Mouse (Mus musculus) frontal cortex, adult (tissue): ENCODE results near the gene Chrna9.

Experiments used
- ATAC-seq: cut with Nextera tagmentation; 2 replicates; pipeline ENCODE4 v1.9.2; 2017; ENCODE audit warnings: mild to moderate bottlenecking, moderate library complexity, mixed read lengths; ENCODE audit not compliant: low TSS enrichment

Chrna9 gene

DNA sequence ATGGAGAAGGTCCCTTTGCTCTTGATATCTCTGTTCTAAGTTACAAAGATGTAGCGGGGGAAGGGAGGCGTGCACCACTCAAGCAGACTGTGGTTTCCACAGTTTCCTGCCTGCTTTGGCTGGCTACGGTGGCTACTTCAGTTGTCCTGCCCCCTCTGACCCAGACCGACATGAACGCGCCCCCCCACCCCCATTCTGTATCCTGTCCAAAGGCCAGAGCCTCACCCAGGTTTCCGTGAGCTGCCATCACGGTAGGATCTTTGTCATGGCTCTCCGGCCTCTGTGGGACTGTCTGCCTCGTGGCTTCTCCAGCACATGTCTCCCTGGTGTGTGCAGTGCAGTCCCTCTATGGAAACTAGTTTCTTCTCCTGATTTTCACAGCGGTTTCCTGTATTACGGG lies 15.4 kb upstream of the Chrna9 start:
- no peak for ATAC-seq

DNA sequence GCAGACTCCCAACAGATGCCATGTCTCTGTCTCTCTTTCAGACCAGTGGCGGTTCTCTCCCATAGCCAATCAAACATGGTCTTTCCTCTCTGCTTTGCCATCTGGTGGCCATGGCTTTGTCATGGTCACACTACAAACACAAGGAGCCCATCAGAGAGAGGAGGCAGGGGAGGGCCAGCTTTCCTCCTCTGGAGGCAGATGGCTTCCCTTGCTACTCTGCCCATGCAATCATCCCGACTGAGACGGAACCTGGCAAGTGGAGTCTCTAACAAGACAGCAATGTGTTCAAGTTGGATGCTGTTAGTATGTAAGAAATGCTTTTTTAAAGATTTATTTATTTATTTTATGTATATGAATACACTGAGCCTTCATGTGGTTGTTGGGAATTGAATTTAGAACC lies 14.8 kb upstream of the Chrna9 start:
- ATAC-seq, result no peak

DNA sequence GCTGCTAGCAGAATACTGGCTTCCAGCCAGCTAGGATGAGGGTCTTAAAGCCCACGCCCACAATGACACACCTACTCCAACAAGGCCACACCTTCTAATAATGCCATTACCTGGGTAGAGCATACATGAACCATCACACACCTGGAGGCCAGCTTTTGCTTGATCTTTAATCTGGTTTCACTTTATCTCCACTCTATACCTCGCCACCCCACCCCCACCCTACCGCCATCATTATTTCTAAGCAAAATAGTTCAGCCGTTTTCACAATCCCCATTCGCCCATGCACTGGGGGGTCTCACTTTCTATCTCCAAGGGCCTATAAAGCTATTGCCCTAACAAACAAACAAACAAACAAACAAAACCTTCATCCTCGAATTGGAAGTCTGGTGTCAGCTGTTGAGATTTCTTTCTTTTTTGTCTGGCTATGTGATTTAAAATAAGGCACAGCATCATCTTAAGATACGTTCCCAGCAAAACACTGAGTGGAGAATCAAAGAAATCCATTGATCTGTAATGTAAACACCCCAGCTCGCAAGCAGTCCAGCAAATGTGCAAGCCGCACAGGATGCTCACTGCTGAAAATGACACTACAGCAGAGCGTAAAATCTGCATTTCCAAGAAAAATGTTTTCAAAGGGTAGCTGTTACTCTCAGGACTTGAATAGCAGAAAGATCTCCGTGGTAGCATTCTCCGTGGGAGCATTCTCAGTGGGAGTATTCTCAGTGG lies 13.9 kb upstream of the Chrna9 start:
- no peak for ATAC-seq

DNA sequence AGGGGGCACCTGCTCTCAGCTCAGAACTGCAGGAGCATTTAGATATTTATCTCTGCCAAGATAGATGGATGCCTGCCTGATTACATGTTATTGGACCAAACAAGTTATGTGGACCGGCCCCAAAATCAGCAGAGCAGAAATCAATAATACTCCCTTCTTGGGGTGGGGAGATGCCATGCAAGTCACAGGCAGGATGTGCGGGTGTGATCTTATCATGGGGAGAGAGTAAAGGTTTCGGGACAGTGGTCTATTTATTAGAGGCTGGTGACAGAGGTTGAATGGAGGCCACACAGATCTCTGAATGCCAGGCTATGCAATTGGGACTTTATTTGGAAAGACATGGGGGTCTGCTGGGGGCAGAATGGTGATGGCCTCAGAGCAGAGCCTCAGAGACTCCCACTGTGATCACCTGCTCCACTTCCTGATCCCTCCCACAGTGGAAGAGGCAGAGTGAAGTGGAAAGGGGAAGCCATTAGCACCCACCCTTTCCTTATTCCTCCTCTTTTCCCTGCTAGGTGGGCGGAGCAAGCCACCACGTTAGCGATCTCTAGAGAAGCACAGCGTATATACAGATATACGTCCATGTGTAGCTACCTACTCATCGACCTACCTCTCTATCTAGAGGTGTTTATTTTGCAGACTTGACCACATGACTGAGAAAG lies 13.1 kb upstream of the Chrna9 start:
- ATAC-seq, result no peak

DNA sequence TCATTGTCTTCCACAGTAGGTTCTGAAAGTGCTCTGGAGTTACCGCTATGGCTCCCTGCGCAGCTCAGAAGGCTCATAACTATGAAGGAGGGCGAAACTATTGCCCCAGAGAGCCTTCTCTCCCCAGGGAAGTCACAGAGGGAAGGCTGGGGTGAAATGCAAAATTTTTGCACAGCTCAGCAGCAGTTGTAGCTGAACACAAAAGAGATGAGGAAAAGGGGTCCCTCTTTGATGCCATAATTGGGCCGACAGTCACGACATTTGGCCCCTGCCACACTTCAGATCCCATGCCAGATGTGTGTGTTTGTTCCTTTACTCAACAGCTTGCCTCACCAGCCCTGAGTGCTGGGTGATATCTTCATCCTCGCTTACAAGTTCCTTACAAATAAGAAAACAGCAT lies 8.1 kb upstream of the Chrna9 start:
- ATAC-seq, result no peak

DNA sequence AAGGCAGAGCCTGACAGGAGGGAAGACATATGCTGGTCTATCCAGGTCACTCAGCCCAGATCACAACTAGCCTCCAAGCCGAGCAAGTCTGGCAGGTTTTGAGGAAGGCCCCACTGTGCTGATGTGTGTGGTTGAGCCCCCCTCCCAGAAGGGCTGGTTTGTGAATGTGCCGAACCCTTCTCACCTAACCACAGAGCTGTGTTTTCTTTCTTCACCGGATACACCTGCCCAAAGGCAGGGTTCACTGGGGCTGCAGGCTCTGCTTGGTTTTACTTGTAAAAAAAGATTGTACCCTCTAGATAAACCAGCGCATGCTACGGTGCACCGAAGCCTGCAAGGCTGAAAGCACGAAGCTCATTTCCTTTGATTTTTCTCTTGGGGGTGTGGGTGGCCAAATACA lies 5.6 kb upstream of the Chrna9 start:
- no peak for ATAC-seq

DNA sequence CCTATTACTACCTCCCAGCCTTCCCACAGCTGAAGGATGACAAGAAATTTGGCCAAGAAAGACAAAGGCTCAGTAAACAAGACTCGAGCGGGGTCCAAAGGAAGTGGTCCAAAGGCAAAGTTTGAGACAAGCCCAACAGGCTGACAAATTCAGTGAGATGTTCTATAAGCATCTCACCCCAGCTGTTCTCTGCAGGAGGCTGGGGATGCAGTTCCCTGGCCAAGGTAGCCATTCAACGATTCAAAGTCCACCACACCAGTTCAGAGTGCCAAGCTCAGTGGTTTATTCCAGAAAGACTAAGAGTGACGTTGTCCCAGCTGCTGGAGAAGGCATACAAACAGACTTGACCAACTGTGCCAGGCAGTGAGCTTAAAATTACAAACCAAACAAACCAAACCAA lies 4.5 kb upstream of the Chrna9 start:
- ATAC-seq, result no peak

DNA sequence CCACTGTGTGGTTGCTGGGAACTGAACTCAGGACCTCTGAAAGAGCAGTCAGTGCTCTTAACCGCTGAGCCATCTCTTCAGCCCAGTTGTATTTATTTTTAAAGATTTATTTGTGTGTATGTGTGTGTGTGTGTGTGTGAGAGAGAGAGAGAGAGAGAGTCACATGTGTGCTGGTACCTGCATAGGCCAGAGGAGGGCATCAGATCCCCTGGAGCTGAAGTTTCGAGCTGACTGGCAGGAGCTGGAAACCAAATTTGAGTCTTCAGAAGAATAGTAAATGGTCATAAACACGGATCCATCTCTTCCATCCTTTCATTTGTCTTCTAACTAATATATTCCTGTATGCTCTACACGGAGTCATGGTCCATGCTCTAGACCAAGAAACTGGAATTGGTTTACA lies 1.5 kb upstream of the Chrna9 start:
- ATAC-seq, result no peak

DNA sequence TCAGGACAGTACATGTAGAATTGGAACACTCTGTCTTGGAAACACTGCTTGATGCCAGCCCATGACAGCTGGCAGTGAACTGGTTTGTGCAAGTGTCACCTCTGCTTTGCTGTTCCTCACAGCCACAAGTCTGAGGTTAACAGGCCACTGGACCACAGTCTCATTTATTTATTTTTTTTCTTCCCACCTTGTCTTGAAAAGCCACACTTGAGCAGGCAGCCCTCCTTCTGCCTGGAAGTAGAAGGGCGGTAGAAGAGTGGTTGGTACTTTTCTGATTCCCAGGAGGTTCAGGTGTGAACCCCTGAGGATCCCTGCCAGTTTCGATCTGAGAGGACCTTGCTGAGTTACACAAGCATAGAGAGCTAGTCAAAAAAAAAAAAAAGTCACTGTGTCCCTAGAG lies 957 bp upstream of the Chrna9 start:
- ATAC-seq, result no peak

DNA sequence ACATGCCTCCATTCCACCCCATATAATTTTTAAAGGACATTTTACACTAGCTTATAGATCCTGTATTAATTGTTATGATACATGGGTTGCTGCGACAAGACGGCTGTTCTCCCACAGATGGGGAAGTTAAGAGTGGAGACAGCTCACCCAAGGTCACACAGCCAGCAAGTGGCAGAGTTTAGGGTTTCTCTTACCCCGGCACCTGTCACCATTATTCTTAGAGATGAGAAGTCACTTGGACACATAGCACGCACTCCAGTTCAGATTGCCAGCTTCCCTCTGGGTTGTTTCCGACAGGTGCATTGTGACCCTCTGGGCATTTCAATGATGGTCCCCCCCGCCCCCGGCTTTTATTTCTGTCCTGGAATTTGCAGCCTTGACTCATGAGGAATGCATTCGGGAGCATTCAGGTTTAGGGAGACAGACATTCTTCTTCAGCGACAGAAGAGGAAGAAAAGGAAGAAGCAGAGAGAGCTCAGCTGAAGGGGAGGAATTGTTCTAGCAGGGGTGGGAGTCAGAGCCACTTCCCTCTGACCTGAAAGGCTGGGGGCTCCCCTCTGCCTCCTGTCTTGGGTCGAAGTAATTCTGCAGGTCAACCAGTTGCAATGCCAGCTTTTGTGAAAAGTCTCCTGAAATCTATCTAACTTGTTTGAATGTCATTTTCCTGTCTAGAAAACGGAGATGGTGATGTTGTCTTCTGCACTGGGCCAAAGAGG lies 2.4 kb downstream of the Chrna9 start:
- no peak for ATAC-seq

DNA sequence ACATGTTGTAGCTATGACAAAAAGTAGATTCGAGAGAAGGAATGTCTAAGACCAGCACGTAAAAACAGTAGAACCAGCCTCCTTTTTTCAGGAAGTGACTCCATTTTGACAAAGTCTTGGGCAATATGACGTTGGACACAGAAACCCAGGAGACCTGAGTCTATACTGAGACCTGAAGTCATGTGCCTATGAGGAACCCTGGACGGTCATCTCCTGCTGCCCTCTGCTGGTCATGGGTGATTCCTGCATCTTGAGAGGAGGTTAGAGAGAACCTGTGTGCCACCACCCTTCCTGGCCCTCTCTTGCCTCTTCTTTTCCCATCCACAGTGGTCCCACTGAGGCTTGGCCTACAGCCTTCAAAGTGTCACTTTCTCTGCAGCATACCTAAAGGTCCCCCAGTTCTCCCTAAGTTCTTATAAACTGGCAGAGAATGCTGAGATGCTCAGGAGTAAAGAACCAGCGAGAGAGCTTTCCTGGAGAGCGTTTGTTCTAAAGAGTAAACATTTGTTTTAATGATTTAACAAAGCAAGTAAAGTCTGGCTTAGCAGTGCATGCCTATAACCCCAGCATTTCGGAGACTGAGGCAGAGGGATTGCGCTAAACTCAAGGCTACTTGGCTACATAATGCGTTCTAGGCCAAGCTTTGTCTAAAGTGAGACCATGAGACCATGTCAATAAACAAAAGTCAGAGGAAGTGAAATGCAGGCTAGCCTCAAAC lies 3.4 kb downstream of the Chrna9 start:
- ATAC-seq, result peak; percentile 97

DNA sequence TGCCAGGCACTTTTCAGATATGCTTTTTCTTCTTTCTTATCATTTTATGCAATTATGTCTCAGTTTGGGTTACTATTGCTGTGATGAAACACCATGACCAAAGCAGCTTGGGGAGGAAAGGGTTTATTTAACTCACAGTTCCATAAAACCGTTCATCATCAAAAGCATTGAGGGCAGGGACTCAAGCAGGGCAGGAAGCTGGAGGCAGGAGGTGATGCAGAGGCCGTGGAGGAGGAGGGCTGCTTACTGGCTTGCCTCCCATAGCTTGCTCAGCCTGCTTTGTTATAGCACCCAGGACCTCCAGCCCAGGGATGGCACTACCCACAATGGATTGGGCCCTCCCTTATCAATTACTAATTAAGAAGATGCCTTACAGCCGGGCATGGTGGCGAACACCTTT lies 6.4 kb downstream of the Chrna9 start:
- ATAC-seq, result no peak

DNA sequence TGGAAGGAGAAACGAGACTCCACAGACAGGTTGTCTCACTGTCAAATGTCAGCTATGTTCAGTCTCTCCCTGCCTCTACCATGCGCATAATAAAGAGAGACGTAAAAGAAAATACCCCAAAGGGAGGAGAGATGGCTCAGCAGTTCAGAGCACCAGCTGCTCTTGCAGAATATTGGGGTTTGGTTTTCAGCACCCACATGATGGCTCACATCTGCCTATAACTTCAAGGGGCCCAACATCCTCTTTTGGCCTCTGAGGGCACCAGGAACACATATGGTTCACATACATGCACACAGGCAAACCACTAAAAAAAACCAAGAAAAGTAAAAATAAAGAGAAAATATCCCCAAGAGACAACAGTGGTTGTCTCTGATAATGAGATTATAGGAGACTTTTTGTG lies 15.1 kb downstream of the Chrna9 start:
- no peak for ATAC-seq

DNA sequence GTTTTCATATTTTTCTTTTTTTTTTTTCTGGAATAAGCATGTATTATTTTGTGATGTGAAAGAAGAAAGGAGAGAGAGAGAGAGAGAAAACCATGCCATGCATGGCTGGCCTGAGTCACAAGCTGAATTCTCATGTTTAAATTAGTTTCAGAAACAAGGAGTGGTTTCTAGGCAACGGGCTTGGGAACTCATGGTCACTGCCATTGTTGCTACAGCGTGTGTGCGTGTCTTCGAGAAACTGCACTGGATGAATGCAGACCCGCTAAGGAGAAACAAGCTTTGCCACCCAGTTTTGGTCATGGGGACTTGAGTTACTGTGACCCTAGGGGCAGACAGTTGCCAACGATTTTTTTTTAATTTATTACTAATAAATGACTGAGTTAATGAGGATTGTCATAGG lies 15.5 kb downstream of the Chrna9 start:
- peak; percentile 97 for ATAC-seq

DNA sequence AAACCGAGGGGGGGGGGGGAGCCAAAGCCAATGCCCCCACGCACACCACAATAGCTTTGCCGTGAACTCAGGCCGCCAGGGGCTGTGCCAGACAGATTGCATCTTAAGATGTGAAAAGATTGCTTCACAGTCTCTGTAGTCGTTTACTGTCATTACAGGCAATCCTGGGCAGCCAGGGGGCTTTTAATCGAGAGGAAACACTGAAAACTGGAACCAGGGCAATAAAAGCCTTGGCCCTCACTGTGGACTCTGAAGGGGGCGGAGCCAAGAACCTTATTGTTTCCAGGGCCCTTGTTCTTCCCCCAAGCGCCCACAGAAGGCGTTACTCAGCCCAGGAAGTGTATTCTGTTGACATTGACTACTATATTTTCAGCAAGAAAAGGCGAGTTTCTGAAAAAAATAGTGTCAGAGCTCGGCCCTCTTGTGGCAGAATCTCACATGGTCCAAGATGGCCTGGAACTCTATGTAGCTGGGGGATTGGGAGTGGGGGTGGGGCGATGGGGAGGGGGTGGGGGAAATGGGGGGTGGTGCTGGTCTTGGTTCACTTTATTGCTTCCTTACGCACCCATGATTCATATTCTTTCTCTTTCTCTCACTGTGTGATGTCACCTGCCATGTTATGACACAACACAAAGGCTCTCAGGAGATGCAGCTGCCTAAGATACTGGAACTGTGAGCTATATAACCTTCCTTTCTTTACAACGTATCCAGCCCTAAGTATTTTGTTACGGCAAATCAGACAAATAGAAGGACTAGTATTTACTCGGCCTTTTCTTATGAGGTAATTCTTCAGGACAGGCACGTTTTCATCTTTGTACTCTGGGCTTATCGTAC lies 16.2 kb downstream of the Chrna9 start:
- no peak for ATAC-seq

DNA sequence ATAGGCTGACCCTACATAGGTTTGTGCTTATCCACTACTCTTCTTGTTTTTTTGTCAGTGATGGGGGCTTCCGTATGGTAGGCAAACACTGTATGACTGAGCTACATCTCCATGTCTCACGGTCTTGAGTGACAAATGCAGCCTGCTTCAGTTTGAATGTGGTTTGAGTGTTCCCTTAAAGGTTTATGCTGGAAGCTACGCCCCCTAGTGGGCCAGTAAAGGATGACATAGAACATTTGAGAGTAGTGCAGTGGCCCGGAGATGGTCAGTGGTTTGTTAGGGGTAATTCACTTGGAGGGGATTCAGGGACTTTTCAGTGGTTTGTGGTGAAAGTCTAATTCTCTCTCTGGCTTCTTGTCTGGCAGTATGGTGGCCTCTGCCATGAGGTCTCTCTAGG lies 16.8 kb downstream of the Chrna9 start:
- no peak for ATAC-seq

DNA sequence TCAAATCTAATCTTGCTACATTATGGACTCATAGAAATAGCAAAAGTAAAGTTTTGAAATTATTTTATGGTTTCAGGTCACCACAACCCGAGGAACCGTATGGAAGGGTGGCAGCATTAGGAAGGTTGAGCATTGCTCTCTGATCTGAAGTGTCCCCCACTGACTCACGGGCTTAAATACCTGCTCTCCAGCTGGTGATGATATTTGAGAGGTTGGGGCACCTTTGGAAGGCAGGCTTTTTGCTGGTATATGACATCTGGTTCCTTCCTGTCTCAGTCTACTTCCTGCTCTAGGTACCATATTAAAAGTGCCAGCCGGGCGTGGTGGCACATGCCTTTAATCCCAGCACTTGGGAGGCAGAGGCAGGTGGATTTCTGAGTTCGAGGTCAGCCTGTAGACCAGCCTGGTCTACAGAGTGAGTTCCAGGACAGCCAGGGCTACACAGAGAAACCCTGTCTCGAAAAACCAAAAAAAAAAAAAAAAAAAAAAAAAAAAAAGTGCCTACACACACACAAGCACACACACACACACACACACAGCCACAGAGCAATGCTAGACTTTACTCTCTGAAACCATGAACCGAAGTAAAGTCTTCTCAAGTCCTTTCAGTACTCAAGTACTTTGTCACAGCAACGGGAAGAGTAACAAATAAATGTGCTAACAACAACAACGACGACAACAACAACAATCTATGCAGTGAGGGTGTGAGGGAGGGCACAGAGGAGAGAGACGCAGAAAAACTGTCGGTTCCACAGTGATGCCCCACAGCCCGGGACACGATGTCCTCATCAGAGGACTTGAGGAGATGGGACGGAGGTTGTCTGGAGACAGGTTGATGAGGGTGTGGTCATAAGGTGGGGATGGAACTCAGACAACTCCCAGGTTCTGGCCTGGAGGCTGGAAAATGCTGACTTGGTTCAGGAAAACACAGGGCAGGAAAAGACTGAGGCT lies 19.7 kb downstream of the Chrna9 start:
- ATAC-seq, result no peak

DNA sequence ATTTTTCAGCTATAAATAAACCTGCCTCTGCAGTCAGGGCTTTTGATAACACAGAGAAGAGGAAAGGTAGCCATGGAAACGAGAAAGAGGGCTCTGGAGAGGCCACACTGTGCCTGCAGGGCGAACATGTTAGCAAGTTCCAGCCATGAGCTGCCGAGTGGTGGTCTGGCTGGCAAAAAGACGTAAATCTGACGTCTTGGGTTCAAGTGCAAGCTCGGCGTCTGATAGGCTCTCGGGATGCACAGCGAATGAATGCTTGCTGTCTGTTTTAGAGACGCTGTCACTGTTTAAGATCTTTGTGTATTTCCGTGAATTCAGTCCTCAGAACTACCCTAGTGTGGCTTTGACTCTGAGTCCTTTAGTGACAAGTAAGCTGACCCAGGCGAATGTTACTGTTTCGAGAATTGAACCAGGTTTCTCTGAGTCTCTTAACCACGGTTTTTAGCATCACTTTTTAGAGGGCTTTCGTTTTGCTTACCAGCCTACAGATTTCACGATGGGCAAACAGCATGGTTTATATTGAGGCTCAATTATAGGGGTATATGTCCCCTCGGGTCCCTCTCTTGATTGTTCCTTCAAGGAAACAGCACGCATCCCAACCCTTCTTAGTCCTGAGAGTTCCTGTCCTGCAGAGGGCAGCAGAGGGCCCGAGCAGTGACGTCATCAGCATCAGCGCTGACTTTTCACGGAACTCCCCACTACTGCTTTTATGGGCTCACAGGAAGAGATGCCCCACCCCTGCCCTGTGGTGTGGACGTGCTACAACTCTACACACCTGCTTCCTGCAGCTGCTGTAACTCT lies 20.8 kb downstream of the Chrna9 start:
- peak; percentile 64 for ATAC-seq

DNA sequence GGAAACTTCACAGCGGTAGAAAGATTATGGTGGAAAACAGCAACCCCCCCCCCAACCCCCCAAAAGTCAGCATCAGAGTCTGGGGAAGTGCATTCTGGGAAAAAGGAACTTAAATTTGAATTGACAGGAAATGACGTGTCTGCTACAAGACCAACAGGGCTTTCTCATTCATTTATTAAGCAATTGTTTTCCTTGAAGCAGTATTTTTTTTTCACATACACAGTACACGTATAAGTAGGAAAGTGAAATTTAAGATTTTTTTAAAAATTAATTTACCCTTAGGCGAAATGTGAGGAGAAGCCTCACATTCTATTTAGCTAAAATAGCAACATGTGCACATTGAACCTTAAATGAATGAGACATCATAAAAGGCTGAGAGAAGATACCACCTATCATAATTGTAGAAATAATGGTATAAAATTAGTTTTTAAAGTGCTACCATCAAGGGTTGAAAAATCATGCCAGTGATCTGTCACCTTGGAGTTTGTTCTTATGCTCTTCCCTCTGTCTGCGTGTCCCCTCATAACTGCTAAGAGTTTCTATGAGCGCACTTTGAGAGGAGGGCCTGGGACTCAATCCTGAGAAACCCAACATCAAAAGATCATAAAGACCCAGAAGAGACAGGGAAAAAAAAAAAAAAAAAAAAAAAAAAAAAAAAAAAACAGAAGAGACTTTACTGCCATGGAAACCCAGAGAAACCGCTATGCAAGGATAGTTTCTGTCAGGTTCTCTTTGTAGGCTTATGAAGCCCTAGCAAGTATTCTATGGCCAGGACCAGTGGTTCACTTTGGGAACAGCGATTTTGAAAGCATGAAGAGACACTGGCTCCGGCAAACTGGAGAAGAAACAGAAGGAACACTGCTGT lies 21.7 kb downstream of the Chrna9 start:
- ATAC-seq, result no peak
